8 mouse cellular contexts compared by ENCODE assay signal in the genomic region with DNA sequence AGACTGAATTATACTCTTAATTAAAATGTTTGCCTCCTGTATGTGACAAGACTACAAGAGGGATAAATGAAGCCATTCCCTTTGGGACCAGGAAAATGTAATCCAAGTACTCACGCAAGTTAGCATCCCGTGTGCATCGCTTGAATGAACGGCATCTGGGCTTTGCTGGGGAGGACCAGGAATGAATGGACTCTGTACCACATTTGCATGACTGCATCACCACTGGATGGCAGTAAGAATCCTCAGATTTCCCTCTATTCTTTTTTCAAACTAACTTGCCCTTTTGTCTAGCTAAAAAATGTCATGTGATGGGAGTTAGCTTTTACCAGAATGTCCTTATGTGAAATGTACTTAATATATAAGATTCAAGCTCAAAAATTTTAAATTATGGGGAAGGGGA. TPM values are rescaled to one million over a fixed set of nuclear protein-coding genes. Genes with fewer than 3 reads are reported as not detected.
DNase-seq lines count a peak whose midpoint lies in the region.

No protein-coding gene starts in this region.

- intact Hi-C loops in gastrocnemius, postnatal 36 days (cut with DNase I): no loop called here
- intact Hi-C loops in left cerebral cortex, postnatal 4 days (cut with DNase I): no loop called here

- DNase-seq in gastrocnemius, adult 18-20 months (ENCODE audit: low spot score): peak; percentile 27
- DNase-seq in gastrocnemius, postnatal 36 days: no peak
- DNase-seq in left cerebral cortex, adult 18-20 months (ENCODE audit: low spot score in 2 of 2): peak; percentile 19 to 29
- no peak for DNase-seq in left cerebral cortex, postnatal 4 days
- peak; percentile 66 for DNase-seq in NIH3T3 (ENCODE audit: low read depth)
- DNase-seq in layer of hippocampus, adult 9-11 months: peak; percentile 26
- DNase-seq in urinary bladder, postnatal 25 days (ENCODE audit: low spot score): no peak
- DNase-seq in ovary, postnatal 10 days (ENCODE audit: low spot score): no peak

RNA-seq across cellular contexts. Expression of gene Rasgrp3, which starts 29.3 kb away (rescaled TPM):
- 10 to 100 TPM; 29.8 to 32.8 TPM for total RNA-seq in gastrocnemius, adult 18-20 months (2021)
- 10 to 100 TPM; 28.0 to 31.5 TPM for total RNA-seq in gastrocnemius, postnatal 36 days (2021)
- 10 to 100 TPM; 11.4 to 12.0 TPM for total RNA-seq in left cerebral cortex, adult 18-20 months (2021)
- total RNA-seq in left cerebral cortex, postnatal 4 days (2021): 1 to 10 TPM; 8.4 to 9.6 TPM

Comparison
In these comparisons a context has a peak if more than half of its experiments do, and no peak if none do; other contexts are left out.
1. DNase-seq: peak in gastrocnemius, adult 18-20 months (single experiment), left cerebral cortex, adult 18-20 months (2 of 2), NIH3T3 (single experiment) and layer of hippocampus, adult 9-11 months (single experiment); none in gastrocnemius, postnatal 36 days (0 of 2), left cerebral cortex, postnatal 4 days (single experiment), urinary bladder, postnatal 25 days (single experiment) and ovary, postnatal 10 days (single experiment).